Mouse (Mus musculus) lung, postnatal 0 days (tissue): ENCODE measurements at regions not wholly inside any gene's neighbourhood (a gene's known extent, or its start where the extent isn't known, plus 50 kb on each side); places are given as distances from the start of the nearest gene placed in this dataset.

ENCODE experiments used
- CTCF ChIP-seq: IDR thresholded peaks from 2 replicates; pipeline ENCODE4 v1.5.1; 2016; ENCODE audit warnings: antibody characterized with exemption, mild to moderate bottlenecking
- EP300 ChIP-seq: IDR thresholded peaks from 2 replicates; pipeline ENCODE4 v1.6.1; 2016; ENCODE audit warnings: antibody characterized with exemption, mild to moderate bottlenecking, control low read depth

GRCm38 (mm10) chr14:102492376-102492775 is 490.1 kb downstream of the Kctd12 start:
- no peak for TF ChIP-seq CTCF
- no peak for TF ChIP-seq EP300
